Mouse (Mus musculus) MEL (cell line): ENCODE data around the gene Adh6b.

Experiments
- CTCF ChIP-seq, 3 experiments: IDR thresholded peaks in 2 of 3; conservative IDR thresholded peaks in 1 of 3; 2 replicates each; pipeline ENCODE4 v1.5.1; 2011 to 2012; ENCODE audit warnings: low read length in 3 of 3, low read depth in 2 of 3, mild to moderate bottlenecking in 2 of 3, improper control_type of control experiment in 1 of 3, inconsistent platforms in 1 of 3, mixed read lengths in 1 of 3, moderate library complexity in 1 of 3; ENCODE audit not compliant: control insufficient read depth in 1 of 3, insufficient read depth in 1 of 3, poor library complexity in 1 of 3, severe bottlenecking in 1 of 3
- MAZ ChIP-seq: IDR thresholded peaks from 2 replicates; pipeline ENCODE4 v1.6.1; 2012; ENCODE audit warnings: low read depth, mild to moderate bottlenecking, inconsistent platforms, low read length, improper control_type of control experiment
- POLR2AphosphoS2 ChIP-seq: IDR thresholded peaks from 2 replicates; pipeline ENCODE4 v1.6.1; 2011; ENCODE audit warnings: low read length, improper control_type of control experiment
- TBP ChIP-seq: IDR thresholded peaks from 2 replicates; pipeline ENCODE4 v1.8.0; 2011; ENCODE audit warnings: low read depth, low read length, improper control_type of control experiment

DNA sequence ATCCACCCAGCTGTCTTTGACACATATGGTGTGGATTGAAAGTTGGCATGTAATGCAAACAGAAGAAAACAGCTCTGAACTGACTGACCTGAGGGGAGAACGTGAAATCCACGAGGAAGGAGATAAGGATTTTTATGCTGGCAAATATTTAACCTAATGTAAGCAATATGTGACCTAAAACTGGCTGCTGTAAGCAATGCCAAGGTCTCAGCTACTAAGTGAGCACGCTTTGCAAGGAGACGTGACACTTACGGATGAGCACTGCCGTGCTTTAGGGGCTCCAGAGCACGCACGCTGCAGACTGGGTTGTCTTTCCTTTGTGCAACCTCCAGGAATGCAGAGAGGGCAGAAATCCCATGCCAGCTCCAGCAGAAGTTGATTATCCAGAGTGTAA, 35.3 kb upstream of the Adh6b start:
- TF ChIP-seq POLR2AphosphoS2 = no peak
- no peak for TF ChIP-seq CTCF (IDR thresholded peaks at IDR 0.05 in 2 of 3, conservative IDR thresholded peaks at IDR 0.05 in 1 of 3; ENCODE audit: control insufficient read depth in 1 of 3, insufficient read depth in 1 of 3, low read depth in 2 of 3, low read length in 3 of 3, poor library complexity in 1 of 3, severe bottlenecking in 1 of 3)
- TF ChIP-seq MAZ = no peak
- no peak for TF ChIP-seq TBP
